13 mouse cellular contexts compared by ENCODE assay signal in genomic region chr2:59958543-59958942, GRCm38 (mm10).
A peak's percentile ranks its signal among the peaks of the same experiment; 100 is the strongest.
DNase-seq lines count a peak whose midpoint lies in the region; ATAC-seq and TF ChIP-seq lines count a peak whose summit lies in the region.
"Had no signal": no experiment of that assay in that cellular context is flagged by ENCODE, and none has a peak within 500 bp of the region (broad histone marks: within the 10 kb centered on the region; RNA-seq: fewer than 3 reads in every experiment).

No protein-coding gene starts in this region.

- H3K4me1 ChIP-seq in heart, embryonic 14.5 days (ENCODE audit: control insufficient read depth in 2 of 2, insufficient read depth in 2 of 2, low read length in 2 of 2), result peaks cover 16 to 35% of the 10 kb centered on the region in 2 experiments
- H3K4me1 ChIP-seq in heart, adult 2 months (ENCODE audit: control insufficient read depth, insufficient read depth, low read length), result peaks cover 3% of the 10 kb centered on the region; the same call in 1 of the 2 replicates
- 0 out of 2 replicates have a peak, but pooled peaks cover 2% of the 10 kb centered on the region for H3K4me1 ChIP-seq in lung, postnatal 0 days (ENCODE audit: insufficient read depth, low read depth, low read length)
- H3K4me1 ChIP-seq: midbrain, embryonic 12.5 days had no signal

- no peak for TF ChIP-seq EP300 in heart, adult 2 months (IDR thresholded peaks at IDR 0.05; ENCODE audit: insufficient read depth, low read depth, low read length)
- TF ChIP-seq EP300 in lung, postnatal 0 days (IDR thresholded peaks at IDR 0.05), result no peak

- no peak for TF ChIP-seq POLR2A in heart, adult 2 months (IDR thresholded peaks at IDR 0.05; ENCODE audit: insufficient read depth, low read depth, low read length)

- H3K27me3 ChIP-seq in heart, embryonic 14.5 days (ENCODE audit: control insufficient read depth, insufficient read depth, low read length), result no peaks in the 10 kb centered on the region
- H3K27me3 ChIP-seq in heart, adult 2 months (ENCODE audit: control insufficient read depth, insufficient read depth, low read length), result no peaks in the 10 kb centered on the region
- no peaks in the 10 kb centered on the region for H3K27me3 ChIP-seq in lung, postnatal 0 days (replicated peaks; ENCODE audit: insufficient read depth, low read length)
- H3K27me3 ChIP-seq: midbrain, embryonic 12.5 days had no signal

- WGBS in heart, embryonic 14.5 days, result 8% methylated on average over 6 of the region's 6 CpGs
- 27% methylated on average over 6 of the region's 6 CpGs for WGBS in heart, adult 2 months
- 61% methylated on average over 6 of the region's 6 CpGs for WGBS in lung, postnatal 0 days

- peak; percentile 75 for ATAC-seq in heart, embryonic 14.5 days (ENCODE audit: insufficient number of reproducible peaks, insufficient read depth, low FRiP score, low read depth)
- ATAC-seq in lung, postnatal 0 days, result no peak

- 0 out of 4 replicates have a peak overlapping the region, but pooled peaks of 1 of the 2 experiments have one; percentile 8 for H3K4me3 ChIP-seq in heart, embryonic 14.5 days (ENCODE audit: control insufficient read depth in 1 of 2, insufficient read depth in 1 of 2, low read depth in 1 of 2, low read length in 2 of 2)
- no peak overlapping the region for H3K4me3 ChIP-seq in heart, adult 2 months
- no peak overlapping the region for H3K4me3 ChIP-seq in lung, postnatal 0 days (ENCODE audit: low read depth, low read length)
- H3K4me3 ChIP-seq: midbrain, embryonic 12.5 days had no signal

- intact Hi-C loops in heart, adult 2 months (cut with DNase I), result no loop called here
- intact Hi-C loops in heart, postnatal 14 days (cut with DNase I), result loop anchor here (10.0 kb wide), 1 partner anchor 246 kb away; the partner anchor contains the start of genes Baz2b and March7

- peak overlapping the region; percentile 40 for H3K4me2 ChIP-seq in heart, embryonic 14.5 days (ENCODE audit: low read length)
- no peak overlapping the region for H3K4me2 ChIP-seq in lung, postnatal 0 days (replicated peaks; ENCODE audit: low read depth, low read length)
- H3K4me2 ChIP-seq: liver, embryonic 11.5 days; midbrain, embryonic 12.5 days had no signal

- H3K9ac ChIP-seq in heart, embryonic 14.5 days (ENCODE audit: low read length), result peak overlapping the region; percentile 10; the same call in 1 of the 2 replicates
- no peak overlapping the region for H3K9ac ChIP-seq in heart, adult 2 months (ENCODE audit: low read depth, low read length)
- no peak overlapping the region for H3K9ac ChIP-seq in lung, postnatal 0 days (replicated peaks; ENCODE audit: low read depth)
- H3K9ac ChIP-seq: midbrain, embryonic 12.5 days had no signal

- TF ChIP-seq CTCF in heart, adult 2 months (IDR thresholded peaks at IDR 0.05), result no peak
- no peak for TF ChIP-seq CTCF in lung, postnatal 0 days (IDR thresholded peaks at IDR 0.05)

- H3K27ac ChIP-seq in heart, embryonic 14.5 days (replicated peaks in 1 of 2; ENCODE audit: control insufficient read depth in 1 of 2, insufficient read depth in 1 of 2, low read depth in 2 of 2, low read length in 2 of 2), result peak overlapping the region; percentile 34 to 62; a peak in 3 of 4 replicates
- no peak overlapping the region for H3K27ac ChIP-seq in heart, adult 2 months
- no peak overlapping the region for H3K27ac ChIP-seq in lung, postnatal 0 days (ENCODE audit: low read length)
- H3K27ac ChIP-seq: midbrain, embryonic 12.5 days had no signal

- DNase-seq in adrenal gland, postnatal 10 days, result peak; percentile 41
- DNase-seq in adrenal gland, postnatal 4 days (ENCODE audit: low spot score in 2 of 2), result no peak
- DNase-seq in heart, adult 2 months, result no peak
- DNase-seq in lung, postnatal 0 days (ENCODE audit: low spot score), result peak; percentile 36
- no peak for DNase-seq in lung, adult 18-20 months
- DNase-seq in heart, postnatal 14 days, result peak; percentile 38 to 51
- DNase-seq in layer of hippocampus, adult 18-20 months (ENCODE audit: low spot score in 2 of 2), result no peak
- DNase-seq: gastrocnemius, postnatal 25 days; layer of hippocampus, postnatal 36 days; thymus, postnatal 4 days had no signal

- no peaks in the 10 kb centered on the region for H3K9me3 ChIP-seq in heart, embryonic 14.5 days (ENCODE audit: control insufficient read depth, low read length)
- H3K9me3 ChIP-seq in lung, postnatal 0 days (ENCODE audit: low read length), result no peaks in the 10 kb centered on the region
- H3K9me3 ChIP-seq: midbrain, embryonic 12.5 days had no signal

- H3K79me2 ChIP-seq in heart, adult 2 months (replicated peaks; ENCODE audit: control insufficient read depth, insufficient read depth, low read length), result no peaks in the 10 kb centered on the region

- peaks cover 35% of the 10 kb centered on the region for H3K36me3 ChIP-seq in heart, embryonic 14.5 days (ENCODE audit: control insufficient read depth, insufficient read depth, low read length)
- peaks cover 11% of the 10 kb centered on the region for H3K36me3 ChIP-seq in heart, adult 2 months (ENCODE audit: control insufficient read depth, insufficient read depth, low read length)
- peaks cover 15% of the 10 kb centered on the region; the same call in 1 of the 2 replicates for H3K36me3 ChIP-seq in lung, postnatal 0 days (ENCODE audit: insufficient read depth, low read length)

Comparison
In these comparisons a context has a peak if more than half of its experiments do, and no peak if none do; other contexts are left out.
1. DNase-seq: peak in adrenal gland, postnatal 10 days (single experiment), lung, postnatal 0 days (single experiment) and heart, postnatal 14 days (2 of 2); none in adrenal gland, postnatal 4 days (0 of 2), heart, adult 2 months (0 of 2), lung, adult 18-20 months (0 of 2) and layer of hippocampus, adult 18-20 months (0 of 2).
2. H3K27ac ChIP-seq: peak in heart, embryonic 14.5 days (2 of 2); none in heart, adult 2 months (single experiment) and lung, postnatal 0 days (single experiment).